Comparison of ENCODE assay signal across 7 mouse cellular contexts in genomic region chrX:106012559-106012958, GRCm38 (mm10). TPM values are rescaled to one million over a fixed set of nuclear protein-coding genes. Genes with fewer than 3 reads are reported as not detected.
DNase-seq lines count a peak whose midpoint lies in the region; ATAC-seq and TF ChIP-seq lines count a peak whose summit lies in the region.

No protein-coding gene starts in this region.

- H3K9ac ChIP-seq in liver, embryonic 11.5 days (ENCODE audit: low read depth, low read length): peak overlapping the region; percentile 60
- peak overlapping the region; percentile 58 for H3K9ac ChIP-seq in embryonic facial prominence, embryonic 14.5 days (ENCODE audit: low read depth, low read length)
- no peak overlapping the region for H3K9ac ChIP-seq in intestine, postnatal 0 days (ENCODE audit: low read depth, low read length)

- peak overlapping the region; percentile 71; the same call in 1 of the 2 replicates for H3K27ac ChIP-seq in liver, embryonic 11.5 days (ENCODE audit: low read depth, low read length)
- peak overlapping the region; percentile 81; the same call in 1 of the 2 replicates for H3K27ac ChIP-seq in embryonic facial prominence, embryonic 14.5 days (replicated peaks; ENCODE audit: low read depth, low read length)
- H3K27ac ChIP-seq in intestine, postnatal 0 days (ENCODE audit: low read depth, low read length): no peak overlapping the region
- H3K27ac ChIP-seq in olfactory bulb, adult 2 months (ENCODE audit: insufficient read depth, low read depth, low read length): peak overlapping the region; percentile 70; the same call in 1 of the 2 replicates

- H3K4me3 ChIP-seq in liver, embryonic 11.5 days (ENCODE audit: low read depth, low read length): peak overlapping the region; percentile 43; the same call in 1 of the 2 replicates
- peak overlapping the region; percentile 60; the same call in 1 of the 2 replicates for H3K4me3 ChIP-seq in embryonic facial prominence, embryonic 14.5 days (ENCODE audit: low read depth, low read length)
- H3K4me3 ChIP-seq in intestine, postnatal 0 days (ENCODE audit: low read depth, low read length): no peak overlapping the region; the same call in 1 of the 2 replicates
- no peak overlapping the region for H3K4me3 ChIP-seq in olfactory bulb, adult 2 months (ENCODE audit: insufficient read depth, low read depth, low read length)

- TF ChIP-seq CTCF in intestine, postnatal 0 days (IDR thresholded peaks at IDR 0.05; ENCODE audit: low read depth): no peak
- no peak for TF ChIP-seq CTCF in olfactory bulb, adult 2 months (IDR thresholded peaks at IDR 0.05; ENCODE audit: insufficient read depth, low read depth, low read length)

- no peaks in the 10 kb centered on the region for H3K27me3 ChIP-seq in liver, embryonic 11.5 days (replicated peaks; ENCODE audit: control insufficient read depth, insufficient read depth, low read length)
- no peaks in the 10 kb centered on the region for H3K27me3 ChIP-seq in embryonic facial prominence, embryonic 14.5 days (replicated peaks; ENCODE audit: control insufficient read depth, insufficient read depth, low read length)
- no peaks in the 10 kb centered on the region for H3K27me3 ChIP-seq in intestine, postnatal 0 days (replicated peaks; ENCODE audit: control insufficient read depth, insufficient read depth, low read length)

- no peak for ATAC-seq in liver, embryonic 11.5 days (replicated peaks; ENCODE audit: low FRiP score)
- ATAC-seq in embryonic facial prominence, embryonic 14.5 days (ENCODE audit: low read depth): no peak
- no peak for ATAC-seq in intestine, postnatal 0 days

- no peak for TF ChIP-seq POLR2A in olfactory bulb, adult 2 months (IDR thresholded peaks at IDR 0.05; ENCODE audit: insufficient read depth, low read depth, low read length)

- peak overlapping the region; percentile 67 for H3K4me2 ChIP-seq in liver, embryonic 11.5 days
- peak overlapping the region; percentile 54 for H3K4me2 ChIP-seq in embryonic facial prominence, embryonic 14.5 days (ENCODE audit: low read depth, low read length)
- H3K4me2 ChIP-seq in intestine, postnatal 0 days (replicated peaks; ENCODE audit: low read depth): peak overlapping the region; percentile 51; the same call in 1 of the 2 replicates

- DNase-seq in liver, embryonic 11.5 days (ENCODE audit: low spot score): no peak
- no peak for DNase-seq in liver
- DNase-seq in embryonic facial prominence, embryonic 14.5 days (ENCODE audit: low spot score): no peak
- DNase-seq in frontal cortex, postnatal 10 days (ENCODE audit: low spot score in 2 of 2): no peak
- no peak for DNase-seq in right cerebral cortex, postnatal 36 days (ENCODE audit: low spot score in 2 of 2)

- no peaks in the 10 kb centered on the region for H3K9me3 ChIP-seq in liver, embryonic 11.5 days (ENCODE audit: control insufficient read depth, low read length)
- H3K9me3 ChIP-seq in embryonic facial prominence, embryonic 14.5 days (ENCODE audit: control insufficient read depth, low read length): no peaks in the 10 kb centered on the region
- H3K9me3 ChIP-seq in intestine, postnatal 0 days (ENCODE audit: control insufficient read depth): no peaks in the 10 kb centered on the region

- WGBS in liver, embryonic 11.5 days: 59% methylated on average over 3 of the region's 3 CpGs
- 73% methylated on average over 3 of the region's 3 CpGs for WGBS in embryonic facial prominence, embryonic 14.5 days
- 60% methylated on average over 3 of the region's 3 CpGs for WGBS in intestine, postnatal 0 days
- WGBS in olfactory bulb, adult 2 months: 69% methylated on average over 3 of the region's 3 CpGs

- H3K36me3 ChIP-seq in liver, embryonic 11.5 days (ENCODE audit: control insufficient read depth, insufficient read depth, low read length): no peaks in the 10 kb centered on the region
- H3K36me3 ChIP-seq in embryonic facial prominence, embryonic 14.5 days (ENCODE audit: control insufficient read depth, insufficient read depth, low read length): no peaks in the 10 kb centered on the region
- H3K36me3 ChIP-seq in intestine, postnatal 0 days (ENCODE audit: control insufficient read depth, insufficient read depth): no peaks in the 10 kb centered on the region

- H3K4me1 ChIP-seq in liver, embryonic 11.5 days (replicated peaks; ENCODE audit: control insufficient read depth, insufficient read depth, low read length): peaks cover 2% of the 10 kb centered on the region; the same call in 1 of the 2 replicates
- no peaks in the 10 kb centered on the region for H3K4me1 ChIP-seq in embryonic facial prominence, embryonic 14.5 days (ENCODE audit: control insufficient read depth, insufficient read depth, low read length)
- no peaks in the 10 kb centered on the region for H3K4me1 ChIP-seq in intestine, postnatal 0 days (replicated peaks; ENCODE audit: control insufficient read depth, insufficient read depth, low read length)
- no peaks in the 10 kb centered on the region for H3K4me1 ChIP-seq in olfactory bulb, adult 2 months (ENCODE audit: control insufficient read depth, insufficient read depth, low read length)

RNA-seq across cellular contexts. Expression of gene Magt1, which starts 0.9 kb away (rescaled TPM):
- 56.8 and 61.2 TPM in 2 replicates for polyA plus RNA-seq in liver, embryonic 11.5 days (2014; fragmentation: Nextera tagmentation; extraction: Ambion mirVana)
- 57.7 and 59.5 TPM in 2 replicates for polyA plus RNA-seq in embryonic facial prominence, embryonic 14.5 days (2014; fragmentation: Nextera tagmentation; extraction: Ambion mirVana)
- polyA plus RNA-seq in intestine, postnatal 0 days (2015; fragmentation: Nextera tagmentation; extraction: Ambion mirVana): 30.5 and 31.5 TPM in 2 replicates
- not detected in 2 replicates for polyA plus RNA-seq in olfactory bulb, adult 2 months (2012; ENCODE audit: insufficient read depth, insufficient read length, low replicate concordance, missing spikeins)

RNA-seq across cellular contexts. Expression of gene Cox7b, which starts 2.9 kb away (rescaled TPM):
- polyA plus RNA-seq in liver, embryonic 11.5 days (2014; fragmentation: Nextera tagmentation; extraction: Ambion mirVana): 433 and 493 TPM in 2 replicates
- polyA plus RNA-seq in embryonic facial prominence, embryonic 14.5 days (2014; fragmentation: Nextera tagmentation; extraction: Ambion mirVana): 417 and 481 TPM in 2 replicates
- polyA plus RNA-seq in intestine, postnatal 0 days (2015; fragmentation: Nextera tagmentation; extraction: Ambion mirVana): 796 and 896 TPM in 2 replicates
- not detected in 2 replicates for polyA plus RNA-seq in olfactory bulb, adult 2 months (2012; ENCODE audit: insufficient read depth, insufficient read length, low replicate concordance, missing spikeins)

RNA-seq across cellular contexts. Expression of gene Atp7a, which starts 14.5 kb away (rescaled TPM):
- 16.2 and 19.7 TPM in 2 replicates for polyA plus RNA-seq in liver, embryonic 11.5 days (2014; fragmentation: Nextera tagmentation; extraction: Ambion mirVana)
- polyA plus RNA-seq in embryonic facial prominence, embryonic 14.5 days (2014; fragmentation: Nextera tagmentation; extraction: Ambion mirVana): 28.4 and 32.1 TPM in 2 replicates
- 9.3 and 10.1 TPM in 2 replicates for polyA plus RNA-seq in intestine, postnatal 0 days (2015; fragmentation: Nextera tagmentation; extraction: Ambion mirVana)
- not detected in 2 replicates for polyA plus RNA-seq in olfactory bulb, adult 2 months (2012; ENCODE audit: insufficient read depth, insufficient read length, low replicate concordance, missing spikeins)

Comparison
In these comparisons a context has a peak if more than half of its experiments do, and no peak if none do; other contexts are left out.
1. H3K4me3 ChIP-seq: peak in liver, embryonic 11.5 days (single experiment) and embryonic facial prominence, embryonic 14.5 days (single experiment); none in intestine, postnatal 0 days (single experiment) and olfactory bulb, adult 2 months (single experiment).
2. RNA of gene Atp7a, which starts 14.5 kb away (polyA plus RNA-seq): 28.4 to 32.1 TPM in embryonic facial prominence, embryonic 14.5 days, 16.2 to 19.7 TPM in liver, embryonic 11.5 days and 9.3 to 10.1 TPM in intestine, postnatal 0 days; not detected in olfactory bulb, adult 2 months; every median in the first group is over 10 times any median in the second.
3. Peak in every context shown above with its lines, with median percentiles within 50 percentile points of each other: H3K4me2 ChIP-seq.